Mouse (Mus musculus) macrophage (primary cell): ENCODE results near the gene Scarb2. TPM values are rescaled to one million over a fixed set of nuclear protein-coding genes. Genes with fewer than 3 reads are reported as not detected.
A peak's percentile ranks its signal among the peaks of the same experiment; 100 is the strongest.
"Not testable (repeated sequence)": the region's sequence is repeated elsewhere in the genome, so short reads cannot be mapped to it uniquely, and the experiment has no call there.

ENCODE experiments used
- H3K27ac ChIP-seq: fragments of 350-480 bp; formaldehyde crosslinking; 2 replicates; pipeline ENCODE4 v1.9.0; 2021
- H3K36me3 ChIP-seq: fragments of 350-480 bp; formaldehyde crosslinking; 2 replicates; pipeline ENCODE4 v1.9.0; 2021; ENCODE audit errors: inconsistent target
- H3K4me3 ChIP-seq: fragments of 350-480 bp; formaldehyde crosslinking; 2 replicates; pipeline ENCODE4 v1.9.0; 2021; ENCODE audit errors: inconsistent target
- H3K79me2 ChIP-seq: fragments of 350-480 bp; formaldehyde crosslinking; 2 replicates; pipeline ENCODE4 v1.9.0; 2021; ENCODE audit errors: inconsistent target
- WGBS: methylation state at CpG from one replicate; pipeline ENCODE4 v1.1.7; 2026; ENCODE audit warnings: inconsistent platforms; ENCODE audit not compliant: missing documents; 5-methylcytosine and 5-hydroxymethylcytosine counted together
- polyA plus RNA-seq: library from polyadenylated mRNA; stranded (reverse); fragments of 250-400 nt; gene quantifications from 3 replicates; pipeline ENCODE4 v1.2.4, GENCODE M21; 2018; ENCODE audit warnings: inconsistent platforms
- total RNA-seq, 78 experiments: library from RNA; depleted of rRNA; stranded (reverse); fragments of 250-400 nt; gene quantifications; 1 replicate in 9 of 78; 2 replicates in 24 of 78; 3 replicates in 43 of 78; 4 replicates in 2 of 78; pipeline ENCODE4 v1.2.4; 2018; ENCODE audit warnings: inconsistent platforms in 56 of 78

The Scarb2 gene
- 10 to 100 TPM; 30.0 to 78.9 (median 60.9) TPM for total RNA-seq (2018; cell fraction: chromatin; rRNA removed)
- 100 to 1,000 TPM in 16 of 26 experiments, 10 to 100 TPM in 10; 59.4 to 206 (median 108) TPM for total RNA-seq (2018; cell fraction: cytosol; rRNA removed)
- 100 to 1,000 TPM in 25 of 26 experiments, 10 to 100 TPM in 1; 84.3 to 218 (median 151) TPM for total RNA-seq (2018; cell fraction: nucleus; rRNA removed)
- 93.3 to 161 TPM (median 147 TPM) in 3 replicates for polyA plus RNA-seq

GRCm38 (mm10) chr5:92506733-92507132 is at the start of gene Scarb2:
Scarb2 (minus strand) TSS chr5:92506833.
- Histone ChIP-seq H3K27ac (peak within 1 kb of the TSS; percentile 70), H3K79me2 (peaks cover 33% of the 10 kb centered on the region), H3K36me3 (0 out of 2 replicates have a peak, but pooled peaks cover 8% of the 10 kb centered on the region), H3K4me3 (peak within 1 kb of the TSS; percentile 35)

GRCm38 (mm10) chr5:92555905-92556304 is 49.3 kb upstream of the Scarb2 start:
- no peaks in the 10 kb centered on the region for H3K79me2 ChIP-seq
- 91% methylated on average over 1 of the region's 1 CpGs for WGBS
- no peak overlapping the region for H3K4me3 ChIP-seq
- H3K27ac ChIP-seq = no peak overlapping the region
- no peaks in the 10 kb centered on the region for H3K36me3 ChIP-seq

GRCm38 (mm10) chr5:92554891-92555511 is 48.4 kb upstream of the Scarb2 start, which contains the start of gene Fam47e:
Fam47e (plus strand) TSS chr5:92555069.
- H3K4me3 ChIP-seq = no peak within 1 kb of the TSS
- no peaks in the 10 kb centered on the region for H3K79me2 ChIP-seq
- no peak within 1 kb of the TSS for H3K27ac ChIP-seq
- 85% methylated on average over 16 of the region's 16 CpGs for WGBS
- H3K36me3 ChIP-seq = no peaks in the 10 kb centered on the region

- 98% methylated on average over 4 of the region's 4 CpGs for WGBS
- Histone ChIP-seq H3K79me2 (no peaks in the 10 kb centered on the region), H3K36me3 (no peaks in the 10 kb centered on the region), H3K4me3 (no peak overlapping the region), H3K27ac (no peak overlapping the region)
Measured at GRCm38 (mm10) chr5:92554443-92554842, 47.8 kb upstream of the Scarb2 start.

- Histone ChIP-seq H3K79me2 (no peaks in the 10 kb centered on the region), H3K27ac (no peak overlapping the region), H3K36me3 (no peaks in the 10 kb centered on the region), H3K4me3 (no peak overlapping the region)
- WGBS = 77% methylated on average over 3 of the region's 3 CpGs
Measured at GRCm38 (mm10) chr5:92553939-92554338, 47.3 kb upstream of the Scarb2 start.

- WGBS = 93% methylated on average over 2 of the region's 2 CpGs
- Histone ChIP-seq H3K36me3 (no peaks in the 10 kb centered on the region), H3K4me3 (no peak overlapping the region), H3K27ac (no peak overlapping the region), H3K79me2 (no peaks in the 10 kb centered on the region)
Measured at GRCm38 (mm10) chr5:92552611-92553010, 46.0 kb upstream of the Scarb2 start.

- no peaks in the 10 kb centered on the region for H3K79me2 ChIP-seq
- H3K27ac ChIP-seq = no peak overlapping the region
- no peaks in the 10 kb centered on the region for H3K36me3 ChIP-seq
- no peak overlapping the region for H3K4me3 ChIP-seq
- 95% methylated on average over 4 of the region's 4 CpGs for WGBS
Measured at GRCm38 (mm10) chr5:92539698-92540097, 33.1 kb upstream of the Scarb2 start.

- H3K79me2 ChIP-seq = no peaks in the 10 kb centered on the region
- H3K4me3 ChIP-seq = no peak overlapping the region
- H3K27ac ChIP-seq = no peak overlapping the region
- 6% methylated on average over 6 of the region's 6 CpGs for WGBS
- no peaks in the 10 kb centered on the region for H3K36me3 ChIP-seq
Measured at GRCm38 (mm10) chr5:92524821-92525258, 18.2 kb upstream of the Scarb2 start.

- H3K79me2 ChIP-seq, H3K36me3 ChIP-seq, H3K27ac ChIP-seq, H3K4me3 ChIP-seq: not testable (repeated sequence)
- WGBS = 100% methylated on average over 2 of the region's 2 CpGs
Measured at GRCm38 (mm10) chr5:92521131-92521530, 14.5 kb upstream of the Scarb2 start.

- H3K79me2 ChIP-seq = no peaks in the 10 kb centered on the region
- H3K27ac ChIP-seq = no peak overlapping the region
- no peaks in the 10 kb centered on the region for H3K36me3 ChIP-seq
- no peak overlapping the region for H3K4me3 ChIP-seq
- 92% methylated on average over 4 of the region's 5 CpGs for WGBS
Measured at GRCm38 (mm10) chr5:92512066-92512465, 5.4 kb upstream of the Scarb2 start.

GRCm38 (mm10) chr5:92511256-92511655 is 4.6 kb upstream of the Scarb2 start:
- Histone ChIP-seq H3K4me3 (no peak overlapping the region), H3K79me2 (no peaks in the 10 kb centered on the region), H3K36me3 (no peaks in the 10 kb centered on the region), H3K27ac (no peak overlapping the region)

- Histone ChIP-seq H3K4me3 (no peak overlapping the region; the same call in 1 of the 2 replicates), H3K36me3 (no peaks in the 10 kb centered on the region), H3K27ac (peak overlapping the region; percentile 69), H3K79me2 (peaks cover 12% of the 10 kb centered on the region)
- 3% methylated on average over 5 of the region's 5 CpGs for WGBS
Measured at GRCm38 (mm10) chr5:92508853-92509252, 2.2 kb upstream of the Scarb2 start.

GRCm38 (mm10) chr5:92506301-92506729 is 318 bp downstream of the Scarb2 start:
- Histone ChIP-seq H3K79me2 (peaks cover 37% of the 10 kb centered on the region), H3K36me3 (0 out of 2 replicates have a peak, but pooled peaks cover 8% of the 10 kb centered on the region), H3K4me3 (peak overlapping the region; percentile 35; the same call in 1 of the 2 replicates), H3K27ac (peak overlapping the region; percentile 70)
- WGBS = 24% methylated on average over 4 of the region's 4 CpGs

- Histone ChIP-seq H3K4me3 (peak overlapping the region; percentile 78), H3K79me2 (peaks cover 46% of the 10 kb centered on the region), H3K36me3 (0 out of 2 replicates have a peak, but pooled peaks cover 8% of the 10 kb centered on the region), H3K27ac (peak overlapping the region; percentile 78)
- under 1% methylated on average over 46 of the region's 48 CpGs for WGBS
Measured at GRCm38 (mm10) chr5:92505402-92505865, 1.2 kb downstream of the Scarb2 start.

- Histone ChIP-seq H3K27ac (peak overlapping the region; percentile 78), H3K79me2 (peaks cover 51% of the 10 kb centered on the region), H3K4me3 (peak overlapping the region; percentile 78), H3K36me3 (0 out of 2 replicates have a peak, but pooled peaks cover 8% of the 10 kb centered on the region)
- WGBS = 0% methylated on average over 29 of the region's 35 CpGs
Measured at GRCm38 (mm10) chr5:92504676-92505400, 1.8 kb downstream of the Scarb2 start.
